Mouse (Mus musculus) cerebellum, postnatal 25 days (tissue): Measurements from ENCODE around the gene Mpp5.

Experiments
- DNase-seq, 2 experiments: peaks; one replicate each; pipeline ENCODE4 v3.0.0; 2021; ENCODE audit warnings: mixed read lengths in 2 of 2

Gene Mpp5

GRCm38 (mm10) chr12:78748557-78749377 lies at the start of gene Mpp5:
Gene Mpp5, plus strand, starts transcription at chr12:78748907.
- peak; percentile 94 to 98 for DNase-seq

GRCm38 (mm10) chr12:78717783-78718182 lies 30.9 kb upstream of the Mpp5 start:
- DNase-seq: no peak

GRCm38 (mm10) chr12:78727723-78728122 lies 21.0 kb upstream of the Mpp5 start:
- no peak for DNase-seq

- DNase-seq: no peak
These were observed 9.1 kb upstream of the Mpp5 start for GRCm38 (mm10) chr12:78739633-78740032.

GRCm38 (mm10) chr12:78740289-78740688 lies 8.4 kb upstream of the Mpp5 start:
- DNase-seq: no peak

- DNase-seq: no peak
These were observed 2.5 kb upstream of the Mpp5 start for GRCm38 (mm10) chr12:78746226-78746625.

GRCm38 (mm10) chr12:78747406-78747805 lies 1.3 kb upstream of the Mpp5 start:
- DNase-seq: no peak

- peak in 1 of 2 experiments; percentile 32 for DNase-seq
These were observed 594 bp upstream of the Mpp5 start for GRCm38 (mm10) chr12:78748113-78748512.

- DNase-seq: peak; percentile 67 to 72
These were observed 683 bp downstream of the Mpp5 start for GRCm38 (mm10) chr12:78749378-78749801.

- DNase-seq: no peak
These were observed 13.3 kb downstream of the Mpp5 start for GRCm38 (mm10) chr12:78761979-78762378.

GRCm38 (mm10) chr12:78769031-78769713 lies 20.5 kb downstream of the Mpp5 start:
- no peak for DNase-seq

GRCm38 (mm10) chr12:78773211-78773610 lies 24.5 kb downstream of the Mpp5 start:
- DNase-seq: no peak

- DNase-seq: no peak
These were observed 29.2 kb downstream of the Mpp5 start for GRCm38 (mm10) chr12:78777916-78778315.

- DNase-seq: no peak
These were observed 29.8 kb downstream of the Mpp5 start for GRCm38 (mm10) chr12:78778423-78779067.

GRCm38 (mm10) chr12:78788266-78788873 lies 39.7 kb downstream of the Mpp5 start:
- DNase-seq: no peak

- DNase-seq: no peak
These were observed 42.1 kb downstream of the Mpp5 start for GRCm38 (mm10) chr12:78790791-78791190.

- DNase-seq: no peak
These were observed 45.5 kb downstream of the Mpp5 start for GRCm38 (mm10) chr12:78794236-78794635.

- DNase-seq: no peak
These were observed 51.3 kb downstream of the Mpp5 start for GRCm38 (mm10) chr12:78800036-78800435.

GRCm38 (mm10) chr12:78801836-78802235 lies 53.1 kb downstream of the Mpp5 start:
- DNase-seq: no peak

- DNase-seq: no peak
These were observed 65.7 kb downstream of the Mpp5 start for GRCm38 (mm10) chr12:78814437-78814836.

- DNase-seq: no peak
These were observed 85.8 kb downstream of the Mpp5 start for GRCm38 (mm10) chr12:78834496-78834895.

- peak; percentile 12 to 32 for DNase-seq
These were observed 91.2 kb downstream of the Mpp5 start for GRCm38 (mm10) chr12:78839906-78840305.

- no peak for DNase-seq
These were observed 93.7 kb downstream of the Mpp5 start for GRCm38 (mm10) chr12:78842429-78842828.
